In the genomic region with DNA sequence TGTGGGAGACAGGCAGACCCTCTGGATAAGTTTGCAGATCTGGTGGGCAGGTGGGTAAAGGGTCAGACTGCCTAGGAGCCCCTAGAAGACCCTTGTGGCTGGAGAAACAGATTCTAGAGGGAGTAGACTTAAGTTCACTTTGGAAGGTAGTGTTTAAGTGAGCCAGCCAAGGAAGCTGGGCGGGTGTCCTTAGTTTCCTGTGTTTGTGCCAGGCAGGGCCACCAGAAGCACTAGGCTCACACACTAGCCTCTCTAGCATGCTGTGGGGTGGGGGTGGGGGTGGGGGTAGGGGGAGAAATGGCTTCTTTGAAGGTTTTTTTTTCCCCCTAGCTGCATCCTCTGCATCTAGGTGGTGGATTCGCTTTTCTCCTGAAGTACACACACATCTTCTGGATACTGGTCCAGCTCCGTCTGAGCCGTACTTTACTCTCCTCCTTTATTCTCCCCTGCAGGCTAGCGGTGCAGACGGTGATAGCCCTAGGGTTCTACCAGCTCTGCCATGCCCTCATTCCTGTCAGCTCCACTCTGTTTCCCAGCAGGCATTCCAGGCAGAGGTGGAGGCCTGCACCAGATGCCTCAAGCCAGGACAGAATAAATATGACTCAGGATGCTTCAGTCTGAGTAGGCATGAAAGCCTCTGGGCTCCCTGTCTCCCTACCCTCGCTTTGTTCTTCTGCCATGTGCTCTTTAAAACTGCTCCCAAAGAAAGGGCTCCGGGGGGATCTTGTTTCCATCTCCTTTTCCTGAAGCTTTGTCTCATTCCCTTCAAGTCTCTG, we compare ENCODE assay signal across 12 mouse cellular contexts.
DNase-seq lines count a peak whose midpoint lies in the region; ATAC-seq and TF ChIP-seq lines count a peak whose summit lies in the region.
"Had no signal": no experiment of that assay in that cellular context is flagged by ENCODE, and none has a peak within 500 bp of the region (broad histone marks: within the 10 kb centered on the region; RNA-seq: fewer than 3 reads in every experiment).

No protein-coding gene starts in this region.

- DNase-seq in gastrocnemius, adult 2 months = no peak
- no peak for DNase-seq in gastrocnemius, postnatal 14 days
- no peak for DNase-seq in left cerebral cortex, adult 2 months (ENCODE audit: extremely low spot score in 1 of 2, low spot score in 2 of 2)
- DNase-seq in left cerebral cortex, postnatal 10 days (ENCODE audit: extremely low spot score in 1 of 2, low spot score in 2 of 2) = no peak
- peak; percentile 68 for DNase-seq in NIH3T3 (ENCODE audit: low read depth)
- DNase-seq in adrenal gland, postnatal 25 days = no peak
- DNase-seq: liver, postnatal 0 days; thymus, adult 18-20 months had no signal

- no peak overlapping the region for H3K4me3 ChIP-seq in gastrocnemius, adult 2 months
- H3K4me3 ChIP-seq in left cerebral cortex, adult 2 months = no peak overlapping the region
- H3K4me3 ChIP-seq in lung, embryonic 16.5 days (ENCODE audit: low read length) = no peak overlapping the region
- H3K4me3 ChIP-seq: forebrain, embryonic 12.5 days; hindbrain, embryonic 15.5 days had no signal

- no peaks in the 10 kb centered on the region for H3K9me3 ChIP-seq in lung, embryonic 16.5 days (ENCODE audit: control insufficient read depth, low read length)
- H3K9me3 ChIP-seq: forebrain, embryonic 12.5 days; hindbrain, embryonic 15.5 days had no signal

- intact Hi-C loops in gastrocnemius, adult 2 months (cut with DNase I) = no loop called here
- intact Hi-C loops in gastrocnemius, postnatal 14 days (cut with DNase I; ENCODE audit: low total_unique reads) = no loop called here
- intact Hi-C loops in left cerebral cortex, adult 2 months (cut with DNase I) = no loop called here
- intact Hi-C loops in left cerebral cortex, postnatal 10 days (cut with DNase I) = no loop called here

- no peak for ATAC-seq in lung, embryonic 16.5 days (ENCODE audit: low read depth)
- ATAC-seq: liver, postnatal 0 days had no signal

- H3K27me3 ChIP-seq in lung, embryonic 16.5 days (ENCODE audit: control insufficient read depth, insufficient read depth, low read depth, low read length) = no peaks in the 10 kb centered on the region
- H3K27me3 ChIP-seq: CH12.LX; forebrain, embryonic 12.5 days; hindbrain, embryonic 15.5 days had no signal

- 67% methylated on average over 8 of the region's 8 CpGs for WGBS in lung, embryonic 16.5 days

- H3K36me3 ChIP-seq in lung, embryonic 16.5 days (ENCODE audit: control insufficient read depth, insufficient read depth, low read length) = no peaks in the 10 kb centered on the region
- H3K36me3 ChIP-seq: forebrain, embryonic 12.5 days; hindbrain, embryonic 15.5 days had no signal

- H3K4me2 ChIP-seq in lung, embryonic 16.5 days (ENCODE audit: low read depth, low read length) = no peak overlapping the region
- H3K4me2 ChIP-seq: forebrain, embryonic 12.5 days; hindbrain, embryonic 15.5 days had no signal

- peak overlapping the region; percentile 78 for H3K27ac ChIP-seq in gastrocnemius, adult 2 months
- H3K27ac ChIP-seq in left cerebral cortex, adult 2 months = 0 out of 2 replicates have a peak overlapping the region, but pooled peaks have one; percentile 24
- peak overlapping the region; percentile 44 for H3K27ac ChIP-seq in lung, embryonic 16.5 days (ENCODE audit: low read length)
- H3K27ac ChIP-seq: forebrain, embryonic 12.5 days; hindbrain, embryonic 15.5 days had no signal

- H3K4me1 ChIP-seq in lung, embryonic 16.5 days (replicated peaks; ENCODE audit: control insufficient read depth, insufficient read depth, low read length) = peaks cover 11% of the 10 kb centered on the region

- no peak overlapping the region for H3K9ac ChIP-seq in lung, embryonic 16.5 days (ENCODE audit: low read length)
- H3K9ac ChIP-seq: forebrain, embryonic 12.5 days; hindbrain, embryonic 15.5 days; liver, postnatal 0 days had no signal

- TF ChIP-seq CTCF in gastrocnemius, adult 2 months (IDR thresholded peaks at IDR 0.05) = no peak
- TF ChIP-seq CTCF in left cerebral cortex, adult 2 months (IDR thresholded peaks at IDR 0.05) = no peak

Comparison
In these comparisons a context has a peak if more than half of its experiments do, and no peak if none do; other contexts are left out.
1. H3K27ac ChIP-seq: peak in every context shown above with its lines; median percentile 78 in gastrocnemius, adult 2 months; 44 in lung, embryonic 16.5 days; 24 in left cerebral cortex, adult 2 months.